Mouse (Mus musculus) heart, adult 2 months (tissue): ENCODE data around the gene Ranbp3.

Experiments
- CTCF ChIP-seq: fragments of 200-600 bp; IDR thresholded peaks from 2 replicates; pipeline ENCODE4 v1.8.1; 2022; ENCODE audit warnings: antibody characterized with exemption, mild to moderate bottlenecking, moderate library complexity
- POLR2A ChIP-seq: fragments of 200-500 bp; IDR thresholded peaks from 2 replicates; pipeline ENCODE4 v1.6.1; 2011; ENCODE audit warnings: mild to moderate bottlenecking, low read depth, low read length, control low read depth; ENCODE audit not compliant: insufficient read depth

DNA sequence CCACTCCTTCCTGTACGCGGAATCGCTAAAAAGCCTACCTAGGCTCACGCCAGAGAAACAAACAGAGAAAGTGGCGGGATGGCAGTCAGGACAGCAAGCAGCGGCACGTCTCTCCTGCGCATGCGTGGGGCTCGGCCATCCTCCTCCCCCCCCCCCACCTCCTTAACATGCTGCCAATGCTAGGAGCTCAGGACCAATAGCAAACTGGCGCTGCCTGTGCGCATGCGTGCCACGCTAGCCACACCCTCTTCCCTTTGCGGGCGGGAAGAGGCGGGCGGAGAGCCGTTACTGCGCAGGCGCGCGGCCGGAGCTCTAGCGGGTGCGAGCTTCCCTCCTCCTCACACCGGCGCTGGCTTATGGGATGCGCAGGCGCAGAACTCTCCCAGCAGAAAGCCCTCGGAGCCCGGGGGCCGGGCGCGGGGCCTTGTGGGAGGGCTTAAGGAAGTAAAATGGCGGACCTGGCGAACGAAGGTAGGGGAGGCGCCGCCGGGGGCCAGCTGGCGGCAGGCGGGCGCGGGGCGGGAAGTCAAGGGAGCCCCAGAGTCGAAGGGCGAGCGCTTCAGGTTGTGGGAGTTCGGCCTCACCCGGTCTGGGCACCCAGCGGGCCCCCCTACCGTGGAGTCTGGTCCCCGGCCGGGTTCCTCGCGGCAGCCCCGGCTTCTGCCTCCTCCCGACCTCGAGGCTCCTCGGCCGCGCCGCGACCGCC is at the start of gene Ranbp3:
- TF ChIP-seq CTCF (no peak), POLR2A (peak; percentile 95)
